Mouse (Mus musculus) small intestine, adult 2 months (tissue): ENCODE measurements around the gene Foxn3. TPM values are rescaled to one million over a fixed set of nuclear protein-coding genes. Genes with fewer than 3 reads are reported as not detected.

Experiments used
- H3K27ac ChIP-seq: fragments of 200-500 bp; 2 replicates; pipeline ENCODE4 v1.5.1; 2012; ENCODE audit warnings: low read depth, low read length, control low read depth, inconsistent platforms; ENCODE audit not compliant: insufficient read depth
- H3K27me3 ChIP-seq: fragments of 200-500 bp; 2 replicates; pipeline ENCODE4 v1.6.1; 2012; ENCODE audit warnings: mild to moderate bottlenecking, moderate library complexity, low read length, inconsistent platforms; ENCODE audit not compliant: control insufficient read depth, insufficient read depth
- H3K36me3 ChIP-seq: fragments of 200-500 bp; 2 replicates; pipeline ENCODE4 v1.6.1; 2012; ENCODE audit warnings: mild to moderate bottlenecking, low read length, control low read depth, inconsistent platforms; ENCODE audit not compliant: control insufficient read depth, insufficient read depth
- H3K4me1 ChIP-seq: fragments of 200-500 bp; 2 replicates; pipeline ENCODE4 v1.6.1; 2012; ENCODE audit warnings: low read length, inconsistent platforms, mixed read lengths; ENCODE audit not compliant: control insufficient read depth, insufficient read depth, insufficient read length
- H3K4me3 ChIP-seq: fragments of 200-500 bp; 2 replicates; pipeline ENCODE4 v1.5.1; 2012; ENCODE audit warnings: low read depth, mild to moderate bottlenecking, control low read depth, inconsistent platforms, low read length, moderate library complexity
- CTCF ChIP-seq: fragments of 200-500 bp; IDR thresholded peaks from 2 replicates; pipeline ENCODE4 v1.5.1; 2012; ENCODE audit warnings: low read depth, mild to moderate bottlenecking, control low read depth, inconsistent platforms, low read length, moderate library complexity, mixed read lengths; ENCODE audit not compliant: insufficient replicate concordance, insufficient read length; ENCODE audit errors: extremely low read depth
- POLR2A ChIP-seq: fragments of 200-500 bp; IDR thresholded peaks from 2 replicates; pipeline ENCODE4 v1.6.1; 2012; ENCODE audit warnings: low read depth, mild to moderate bottlenecking, control low read depth, inconsistent platforms, low read length, moderate library complexity
- WGBS: fragments of 180-500 bp; shearing (Covaris S2); methylation state at CpG from one replicate; pipeline ENCODE4 v1.1.7; 2018; 5-methylcytosine and 5-hydroxymethylcytosine counted together
- polyA plus RNA-seq: library from polyadenylated mRNA; depleted of rRNA; stranded (reverse); fragments of >200 nt; gene quantifications from 2 replicates; pipeline ENCODE4 v1.2.3, GENCODE M21; 2012

Gene Foxn3
- polyA plus RNA-seq, 1 experiment = 17.5 TPM

GRCm38 (mm10) chr12:99257570-99257969, 305.8 kb downstream of the Foxn3 start:
- Histone ChIP-seq H3K4me1 (peaks cover 4% of the 10 kb centered on the region; the same call in 1 of the 2 replicates), H3K36me3 (0 out of 2 replicates have a peak, but pooled peaks cover 1% of the 10 kb centered on the region), H3K4me3 (no peak overlapping the region), H3K27ac (no peak overlapping the region), H3K27me3 (no peaks in the 10 kb centered on the region)
- whole genome bisulfite sequencing = 75% methylated on average over 5 of the region's 5 CpGs
- TF ChIP-seq POLR2A = no peak
- no peak for TF ChIP-seq CTCF

GRCm38 (mm10) chr12:99256997-99257396, 306.4 kb downstream of the Foxn3 start:
- Histone ChIP-seq H3K4me3 (no peak overlapping the region), H3K36me3 (no peaks in the 10 kb centered on the region), H3K4me1 (peaks cover 4% of the 10 kb centered on the region; the same call in 1 of the 2 replicates), H3K27me3 (no peaks in the 10 kb centered on the region), H3K27ac (no peak overlapping the region)
- TF ChIP-seq CTCF (no peak), POLR2A (no peak)
- WGBS = 68% methylated on average over 8 of the region's 8 CpGs

DNA sequence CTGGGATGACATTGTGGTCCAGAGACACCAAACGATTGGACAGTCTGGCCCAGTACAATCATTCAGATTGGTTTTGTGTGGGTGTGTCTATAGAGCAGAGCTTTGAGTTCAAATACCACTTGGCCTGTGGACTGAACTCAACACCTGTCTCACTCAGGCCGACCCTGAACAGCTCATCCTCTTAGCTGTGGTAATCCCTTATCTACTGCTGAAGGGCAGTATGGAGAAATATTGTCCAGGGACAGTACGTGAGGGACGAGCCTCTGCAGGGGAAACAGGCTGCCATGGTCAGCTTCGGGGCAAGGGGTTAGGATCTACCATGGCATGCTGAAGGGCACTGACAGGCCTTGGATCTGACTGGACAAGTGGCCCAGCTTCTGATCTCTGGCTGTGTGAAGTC, 306.9 kb downstream of the Foxn3 start:
- Histone ChIP-seq H3K27ac (no peak overlapping the region), H3K36me3 (no peaks in the 10 kb centered on the region), H3K4me3 (no peak overlapping the region), H3K27me3 (no peaks in the 10 kb centered on the region), H3K4me1 (peaks cover 4% of the 10 kb centered on the region; the same call in 1 of the 2 replicates)
- 75% methylated on average over 5 of the region's 5 CpGs for WGBS
- TF ChIP-seq POLR2A = no peak
- no peak for TF ChIP-seq CTCF

DNA sequence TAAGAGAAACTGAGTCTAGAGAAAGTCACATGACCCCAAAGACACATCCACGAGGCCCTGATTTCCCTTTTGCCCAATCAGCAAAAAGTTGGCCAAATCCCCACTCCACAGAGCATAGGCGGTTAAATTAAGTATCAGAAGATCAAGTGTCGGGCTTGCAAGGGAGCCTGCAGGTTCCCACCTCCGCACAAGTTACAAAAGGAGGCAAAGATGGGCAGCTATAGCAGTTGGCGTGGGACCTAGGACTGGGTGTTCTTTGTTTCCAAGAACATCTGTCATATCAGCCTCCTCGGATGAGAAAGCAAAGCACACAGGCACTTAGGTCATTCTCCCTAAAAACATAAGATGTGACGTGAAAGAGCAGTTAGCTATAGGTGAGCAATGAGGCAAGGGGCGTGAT, 308.9 kb downstream of the Foxn3 start:
- Histone ChIP-seq H3K4me3 (no peak overlapping the region), H3K4me1 (no peaks in the 10 kb centered on the region), H3K27me3 (no peaks in the 10 kb centered on the region), H3K36me3 (no peaks in the 10 kb centered on the region), H3K27ac (no peak overlapping the region)
- TF ChIP-seq POLR2A (no peak), CTCF (no peak)
- 92% methylated on average over 8 of the region's 8 CpGs for WGBS

GRCm38 (mm10) chr12:99253562-99253961, 309.8 kb downstream of the Foxn3 start:
- H3K4me3 ChIP-seq = no peak overlapping the region
- H3K27me3 ChIP-seq = no peaks in the 10 kb centered on the region
- H3K4me1 ChIP-seq = no peaks in the 10 kb centered on the region
- TF ChIP-seq CTCF = no peak
- H3K27ac ChIP-seq = no peak overlapping the region
- 90% methylated on average over 10 of the region's 10 CpGs for WGBS
- H3K36me3 ChIP-seq = no peaks in the 10 kb centered on the region

- TF ChIP-seq POLR2A = no peak
- Histone ChIP-seq H3K4me3 (no peak overlapping the region), H3K27me3 (no peaks in the 10 kb centered on the region), H3K27ac (no peak overlapping the region), H3K36me3 (no peaks in the 10 kb centered on the region), H3K4me1 (no peaks in the 10 kb centered on the region)
- WGBS = 89% methylated on average over 8 of the region's 8 CpGs
Observed at GRCm38 (mm10) chr12:99248606-99249005, 314.8 kb downstream of the Foxn3 start.

DNA sequence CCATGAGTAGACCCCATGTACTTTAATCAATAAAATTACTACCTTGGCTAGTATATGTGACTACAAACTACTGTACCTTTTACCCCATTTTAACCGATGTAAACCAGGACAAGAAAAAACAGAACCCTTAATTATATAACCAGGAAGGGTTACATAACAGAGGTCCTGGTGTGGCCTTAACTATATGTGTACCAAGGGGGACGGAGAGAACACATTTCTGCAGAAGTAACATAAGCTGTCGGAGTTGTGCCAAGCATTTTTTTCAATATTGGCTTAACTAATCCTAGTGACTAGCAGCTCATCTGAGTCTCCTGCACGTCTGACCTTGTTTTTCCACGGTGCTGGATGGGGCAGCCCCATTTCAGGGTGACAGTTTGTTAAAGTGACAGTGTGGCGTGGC, 315.4 kb downstream of the Foxn3 start:
- H3K27me3 ChIP-seq = no peaks in the 10 kb centered on the region
- H3K4me3 ChIP-seq = no peak overlapping the region
- WGBS = 66% methylated on average over 6 of the region's 6 CpGs
- no peaks in the 10 kb centered on the region for H3K36me3 ChIP-seq
- H3K27ac ChIP-seq = no peak overlapping the region
- H3K4me1 ChIP-seq = no peaks in the 10 kb centered on the region
- no peak for TF ChIP-seq CTCF
- no peak for TF ChIP-seq POLR2A

GRCm38 (mm10) chr12:99246984-99247746, 316.2 kb downstream of the Foxn3 start:
- Histone ChIP-seq H3K4me3 (no peak overlapping the region), H3K27ac (no peak overlapping the region), H3K4me1 (no peaks in the 10 kb centered on the region), H3K36me3 (no peaks in the 10 kb centered on the region), H3K27me3 (no peaks in the 10 kb centered on the region)
- TF ChIP-seq CTCF (no peak), POLR2A (no peak)
- 83% methylated on average over 10 of the region's 10 CpGs for WGBS
